ENCODE assay signal across 13 mouse cellular contexts in genomic region chr6:129425812-129426211, GRCm38 (mm10). TPM values are rescaled to one million over a fixed set of nuclear protein-coding genes. Genes with fewer than 3 reads are reported as not detected.
A peak's percentile ranks its signal among the peaks of the same experiment; 100 is the strongest.
DNase-seq lines count a peak whose midpoint lies in the region; ATAC-seq and TF ChIP-seq lines count a peak whose summit lies in the region.
"Had no signal": no experiment of that assay in that cellular context is flagged by ENCODE, and none has a peak within 500 bp of the region (broad histone marks: within the 10 kb centered on the region; RNA-seq: fewer than 3 reads in every experiment).

No protein-coding gene starts in this region.

- ATAC-seq in heart, embryonic 12.5 days (ENCODE audit: insufficient number of reproducible peaks, low FRiP score) = peak; percentile 76
- ATAC-seq in hindbrain, embryonic 16.5 days = no peak
- ATAC-seq in intestine, postnatal 0 days = no peak
- ATAC-seq: forebrain, embryonic 14.5 days had no signal

- no peaks in the 10 kb centered on the region for H3K27me3 ChIP-seq in heart, embryonic 12.5 days (replicated peaks)
- no peaks in the 10 kb centered on the region for H3K27me3 ChIP-seq in hindbrain, embryonic 16.5 days (replicated peaks; ENCODE audit: control insufficient read depth, insufficient read depth, low read length)
- H3K27me3 ChIP-seq in intestine, postnatal 0 days (replicated peaks; ENCODE audit: control insufficient read depth, insufficient read depth, low read length) = no peaks in the 10 kb centered on the region

- no peak for TF ChIP-seq CTCF in intestine, postnatal 0 days (IDR thresholded peaks at IDR 0.05; ENCODE audit: low read depth)

- H3K36me3 ChIP-seq in heart, embryonic 12.5 days = no peaks in the 10 kb centered on the region
- H3K36me3 ChIP-seq in hindbrain, embryonic 16.5 days (ENCODE audit: control insufficient read depth, insufficient read depth, low read length) = no peaks in the 10 kb centered on the region
- H3K36me3 ChIP-seq in intestine, postnatal 0 days (ENCODE audit: control insufficient read depth, insufficient read depth) = no peaks in the 10 kb centered on the region

- 30% methylated on average over 5 of the region's 5 CpGs for WGBS in heart, embryonic 12.5 days
- WGBS in hindbrain, embryonic 16.5 days = 45% methylated on average over 5 of the region's 5 CpGs
- WGBS in intestine, postnatal 0 days = 30% methylated on average over 5 of the region's 5 CpGs

- H3K27ac ChIP-seq in heart, embryonic 12.5 days (ENCODE audit: poor library complexity, severe bottlenecking) = peak overlapping the region; percentile 38; the same call in 1 of the 2 replicates
- H3K27ac ChIP-seq in hindbrain, embryonic 16.5 days (ENCODE audit: low read depth, low read length) = no peak overlapping the region
- H3K27ac ChIP-seq in intestine, postnatal 0 days (ENCODE audit: low read depth, low read length) = no peak overlapping the region

- no peak overlapping the region for H3K4me2 ChIP-seq in heart, embryonic 12.5 days
- no peak overlapping the region for H3K4me2 ChIP-seq in hindbrain, embryonic 16.5 days (ENCODE audit: low read length)
- H3K4me2 ChIP-seq in intestine, postnatal 0 days (replicated peaks; ENCODE audit: low read depth) = no peak overlapping the region

- H3K4me1 ChIP-seq in heart, embryonic 12.5 days (replicated peaks) = peaks cover 11% of the 10 kb centered on the region
- no peaks in the 10 kb centered on the region for H3K4me1 ChIP-seq in hindbrain, embryonic 16.5 days (ENCODE audit: control insufficient read depth, insufficient read depth, low read depth, low read length)
- no peaks in the 10 kb centered on the region for H3K4me1 ChIP-seq in intestine, postnatal 0 days (replicated peaks; ENCODE audit: control insufficient read depth, insufficient read depth, low read length)

- peak; percentile 37 for DNase-seq in adrenal gland, postnatal 14 days
- DNase-seq in adrenal gland, adult 18-20 months (ENCODE audit: low spot score in 2 of 2) = no peak
- DNase-seq in kidney, postnatal 10 days = peak; percentile 44
- peak; percentile 65 for DNase-seq in lung, postnatal 14 days
- no peak for DNase-seq in urinary bladder, postnatal 14 days (ENCODE audit: low spot score)
- DNase-seq: B cell, adult 2 months; cerebellum, adult 11 months had no signal

- H3K9ac ChIP-seq in heart, embryonic 12.5 days = no peak overlapping the region
- no peak overlapping the region for H3K9ac ChIP-seq in hindbrain, embryonic 16.5 days (ENCODE audit: low read depth, low read length)
- H3K9ac ChIP-seq in intestine, postnatal 0 days (ENCODE audit: low read depth, low read length) = no peak overlapping the region

- H3K4me3 ChIP-seq in heart, embryonic 12.5 days = no peak overlapping the region
- no peak overlapping the region for H3K4me3 ChIP-seq in hindbrain, embryonic 16.5 days (ENCODE audit: low read length)
- H3K4me3 ChIP-seq in intestine, postnatal 0 days (ENCODE audit: low read depth, low read length) = no peak overlapping the region

- no peaks in the 10 kb centered on the region for H3K9me3 ChIP-seq in heart, embryonic 12.5 days (replicated peaks)
- no peaks in the 10 kb centered on the region for H3K9me3 ChIP-seq in hindbrain, embryonic 16.5 days (ENCODE audit: control insufficient read depth, low read length)
- H3K9me3 ChIP-seq in intestine, postnatal 0 days (ENCODE audit: control insufficient read depth) = no peaks in the 10 kb centered on the region

RNA-seq across cellular contexts. Expression of gene Clec9a, which starts 17.1 kb away (rescaled TPM):
- total RNA-seq in adrenal gland, postnatal 14 days (2021) = 0.82 and 1.4 TPM in 2 replicates
- 1 to 10 TPM in 1 of 2 experiments, under 1 TPM in 1; 0.53 to 1.6 TPM for total RNA-seq in adrenal gland, adult 18-20 months (2021)
- 0.10 and 0.27 TPM in 2 replicates for polyA plus RNA-seq in heart, embryonic 12.5 days (2016; fragmentation: Nextera tagmentation; extraction: Ambion mirVana)
- 0.10 and 0.24 TPM in 2 replicates for polyA plus RNA-seq in hindbrain, embryonic 16.5 days (2015; fragmentation: Nextera tagmentation; extraction: Ambion mirVana)
- polyA plus RNA-seq in intestine, postnatal 0 days (2015; fragmentation: Nextera tagmentation; extraction: Ambion mirVana) = 0.09 and 0.12 TPM in 2 replicates

RNA-seq across cellular contexts. Expression of gene Clec1a, which starts 26.0 kb away (rescaled TPM):
- total RNA-seq in adrenal gland, postnatal 14 days (2021) = 7.9 and 14.0 TPM in 2 replicates
- total RNA-seq in adrenal gland, adult 18-20 months (2021) = 1 to 10 TPM; 4.0 to 4.5 TPM
- 0.91 and 1.2 TPM in 2 replicates for polyA plus RNA-seq in heart, embryonic 12.5 days (2016; fragmentation: Nextera tagmentation; extraction: Ambion mirVana)
- 2.5 and 3.2 TPM in 2 replicates for polyA plus RNA-seq in hindbrain, embryonic 16.5 days (2015; fragmentation: Nextera tagmentation; extraction: Ambion mirVana)
- polyA plus RNA-seq in intestine, postnatal 0 days (2015; fragmentation: Nextera tagmentation; extraction: Ambion mirVana) = 1.8 and 2.7 TPM in 2 replicates

RNA-seq across cellular contexts. Expression of gene Clec1b, which starts 28.7 kb away (rescaled TPM):
- total RNA-seq in adrenal gland, postnatal 14 days (2021) = 2.4 and 3.1 TPM in 2 replicates
- 1 to 10 TPM; 1.4 to 2.0 TPM for total RNA-seq in adrenal gland, adult 18-20 months (2021)
- polyA plus RNA-seq in heart, embryonic 12.5 days (2016; fragmentation: Nextera tagmentation; extraction: Ambion mirVana) = 6.6 and 7.4 TPM in 2 replicates
- polyA plus RNA-seq in hindbrain, embryonic 16.5 days (2015; fragmentation: Nextera tagmentation; extraction: Ambion mirVana) = 0.73 and 0.79 TPM in 2 replicates
- 0.27 and 0.29 TPM in 2 replicates for polyA plus RNA-seq in intestine, postnatal 0 days (2015; fragmentation: Nextera tagmentation; extraction: Ambion mirVana)

RNA-seq across cellular contexts. Expression of gene Clec12b, which starts 40.1 kb away (rescaled TPM):
- 0.26 TPM in 1 of 2 replicates, not detected in the other for total RNA-seq in adrenal gland, postnatal 14 days (2021)
- under 1 TPM; 0.22 to 0.30 TPM for total RNA-seq in adrenal gland, adult 18-20 months (2021)
- 0.33 and 0.64 TPM in 2 replicates for polyA plus RNA-seq in heart, embryonic 12.5 days (2016; fragmentation: Nextera tagmentation; extraction: Ambion mirVana)
- 0.39 and 0.98 TPM in 2 replicates for polyA plus RNA-seq in hindbrain, embryonic 16.5 days (2015; fragmentation: Nextera tagmentation; extraction: Ambion mirVana)
- polyA plus RNA-seq in intestine, postnatal 0 days (2015; fragmentation: Nextera tagmentation; extraction: Ambion mirVana) = 0.14 TPM in 2 replicates
- polyA plus RNA-seq: forebrain, embryonic 14.5 days; intestine, embryonic 14.5 days; stomach, embryonic 14.5 days had no signal

Comparison
In these comparisons a context has a peak if more than half of its experiments do, and no peak if none do; other contexts are left out.
1. DNase-seq: peak in adrenal gland, postnatal 14 days (single experiment), kidney, postnatal 10 days (single experiment) and lung, postnatal 14 days (single experiment); none in adrenal gland, adult 18-20 months (0 of 2) and urinary bladder, postnatal 14 days (single experiment).